8 mouse cellular contexts compared by ENCODE assay signal in the genomic region with DNA sequence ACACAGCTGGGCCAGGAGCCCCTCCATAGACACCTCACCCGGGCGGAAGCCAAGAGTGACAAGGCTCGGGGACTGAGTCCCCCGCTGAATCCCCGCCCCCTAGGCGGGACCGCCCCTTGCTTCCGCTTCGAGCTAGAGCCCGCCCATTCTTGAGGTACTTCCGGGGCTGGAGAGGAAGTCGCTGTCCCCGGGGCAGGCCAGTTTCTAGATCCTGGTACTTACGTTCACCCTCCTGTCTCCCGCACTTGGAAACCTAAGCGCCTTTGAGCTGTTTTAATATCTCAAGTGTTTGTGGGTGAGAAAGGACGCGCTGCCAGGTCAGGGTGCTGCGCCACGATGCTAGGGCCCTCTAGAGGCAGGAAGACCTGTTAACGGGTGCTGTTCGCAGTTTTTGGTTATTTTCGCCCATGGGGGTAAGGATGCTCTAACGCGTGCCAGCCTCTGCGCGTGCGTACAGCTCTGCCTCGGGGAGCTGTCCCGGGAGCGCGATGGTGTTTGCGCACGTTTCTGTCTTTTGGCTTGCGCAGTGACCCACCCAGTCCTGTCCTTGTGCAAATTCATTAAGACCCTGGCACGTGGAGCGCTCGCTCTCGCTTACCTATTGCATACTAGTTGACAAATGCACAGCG. TPM values are rescaled to one million over a fixed set of nuclear protein-coding genes. Genes with fewer than 3 reads are reported as not detected.
DNase-seq lines count a peak whose midpoint lies in the region; ATAC-seq and TF ChIP-seq lines count a peak whose summit lies in the region.

Abcc10 (minus strand) TSS at position 447 of the 629 bp plus-strand sequence.

- peak within 1 kb of the TSS; percentile 83 for H3K9ac ChIP-seq in embryonic facial prominence, embryonic 13.5 days
- H3K9ac ChIP-seq in limb, embryonic 12.5 days (replicated peaks), result peak within 1 kb of the TSS; percentile 78
- H3K9ac ChIP-seq in midbrain, embryonic 15.5 days, result peak within 1 kb of the TSS; percentile 87

- DNase-seq in 3134 (ENCODE audit: extremely low read depth, insufficient read length, low spot score), result peak; percentile 97
- DNase-seq in adrenal gland, postnatal 36 days, result peak; percentile 98
- peak; percentile 98 to 99 for DNase-seq in heart, adult 18-20 months
- peak; percentile 97 for DNase-seq in kidney, adult 2 months
- peak; percentile 93 to 96 for DNase-seq in spleen, adult 2 months (ENCODE audit: low read depth in 1 of 2, low spot score in 2 of 2)

- H3K9me3 ChIP-seq in embryonic facial prominence, embryonic 13.5 days, result no peaks in the 10 kb centered on the region
- H3K9me3 ChIP-seq in limb, embryonic 12.5 days, result no peaks in the 10 kb centered on the region
- H3K9me3 ChIP-seq in midbrain, embryonic 15.5 days, result no peaks in the 10 kb centered on the region

- TF ChIP-seq POLR2A in kidney, adult 2 months (IDR thresholded peaks at IDR 0.05; ENCODE audit: low read depth, low read length), result peak; percentile 39
- peak; percentile 71 for TF ChIP-seq POLR2A in spleen, adult 2 months (IDR thresholded peaks at IDR 0.05; ENCODE audit: low read depth, low read length)

- peaks cover 17% of the 10 kb centered on the region; the same call in 1 of the 2 replicates for H3K36me3 ChIP-seq in embryonic facial prominence, embryonic 13.5 days
- no peaks in the 10 kb centered on the region for H3K36me3 ChIP-seq in kidney, adult 2 months (ENCODE audit: control insufficient read depth, insufficient read depth, low read length)
- H3K36me3 ChIP-seq in limb, embryonic 12.5 days, result peaks cover 12% of the 10 kb centered on the region
- H3K36me3 ChIP-seq in midbrain, embryonic 15.5 days (replicated peaks), result no peaks in the 10 kb centered on the region
- H3K36me3 ChIP-seq in spleen, adult 2 months (ENCODE audit: control insufficient read depth, insufficient read depth, low read length), result no peaks in the 10 kb centered on the region

- ATAC-seq in embryonic facial prominence, embryonic 13.5 days (ENCODE audit: insufficient number of reproducible peaks, insufficient read depth, low FRiP score, low TSS enrichment, low read depth), result peak; percentile 93
- peak; percentile 96 for ATAC-seq in limb, embryonic 12.5 days (ENCODE audit: insufficient number of reproducible peaks, insufficient read depth, low FRiP score, low TSS enrichment, low read depth)
- ATAC-seq in midbrain, embryonic 15.5 days (replicated peaks), result peak; percentile 99

- TF ChIP-seq CTCF in kidney, adult 2 months (conservative IDR thresholded peaks at IDR 0.05; ENCODE audit: insufficient read depth, insufficient read length, low read depth, low read length), result peak; percentile 27; the same call in 1 of the 2 replicates
- peak; percentile 33; the same call in 1 of the 2 replicates for TF ChIP-seq CTCF in spleen, adult 2 months (IDR thresholded peaks at IDR 0.05; ENCODE audit: extremely low read depth, insufficient read depth, insufficient read length, insufficient replicate concordance)

- under 1% methylated on average over 40 of the region's 40 CpGs for WGBS in embryonic facial prominence, embryonic 13.5 days
- under 1% methylated on average over 40 of the region's 40 CpGs for WGBS in kidney, adult 2 months
- under 1% methylated on average over 39 of the region's 40 CpGs for WGBS in limb, embryonic 12.5 days
- WGBS in midbrain, embryonic 15.5 days, result under 1% methylated on average over 40 of the region's 40 CpGs
- under 1% methylated on average over 40 of the region's 40 CpGs for WGBS in spleen, adult 2 months

- H3K27ac ChIP-seq in embryonic facial prominence, embryonic 13.5 days, result peak within 1 kb of the TSS; percentile 92
- peak within 1 kb of the TSS; percentile 87 for H3K27ac ChIP-seq in kidney, adult 2 months (ENCODE audit: insufficient read depth, low read depth, low read length)
- peak within 1 kb of the TSS; percentile 93 for H3K27ac ChIP-seq in limb, embryonic 12.5 days
- H3K27ac ChIP-seq in midbrain, embryonic 15.5 days, result peak within 1 kb of the TSS; percentile 91
- peak within 1 kb of the TSS; percentile 90 for H3K27ac ChIP-seq in spleen, adult 2 months (ENCODE audit: insufficient read depth, low read length)

- H3K27me3 ChIP-seq in embryonic facial prominence, embryonic 13.5 days, result no peaks in the 10 kb centered on the region
- H3K27me3 ChIP-seq in kidney, adult 2 months (replicated peaks; ENCODE audit: control insufficient read depth, insufficient read depth, low read length), result no peaks in the 10 kb centered on the region
- no peaks in the 10 kb centered on the region for H3K27me3 ChIP-seq in limb, embryonic 12.5 days
- no peaks in the 10 kb centered on the region for H3K27me3 ChIP-seq in midbrain, embryonic 15.5 days (replicated peaks)
- H3K27me3 ChIP-seq in spleen, adult 2 months (ENCODE audit: control insufficient read depth, insufficient read depth, low read length), result no peaks in the 10 kb centered on the region

- peak within 1 kb of the TSS; percentile 73 for H3K4me3 ChIP-seq in embryonic facial prominence, embryonic 13.5 days
- H3K4me3 ChIP-seq in kidney, adult 2 months (ENCODE audit: insufficient read depth, low read depth, low read length), result peak within 1 kb of the TSS; percentile 91
- H3K4me3 ChIP-seq in limb, embryonic 12.5 days (replicated peaks), result peak within 1 kb of the TSS; percentile 71
- peak within 1 kb of the TSS; percentile 67 for H3K4me3 ChIP-seq in midbrain, embryonic 15.5 days
- H3K4me3 ChIP-seq in spleen, adult 2 months (ENCODE audit: extremely low read depth, insufficient read depth, insufficient read length), result peak within 1 kb of the TSS; percentile 81

- H3K4me1 ChIP-seq in embryonic facial prominence, embryonic 13.5 days, result peaks cover 6% of the 10 kb centered on the region
- 0 out of 2 replicates have a peak, but pooled peaks cover 4% of the 10 kb centered on the region for H3K4me1 ChIP-seq in kidney, adult 2 months (ENCODE audit: control insufficient read depth, insufficient read depth, low read length)
- no peaks in the 10 kb centered on the region for H3K4me1 ChIP-seq in limb, embryonic 12.5 days (replicated peaks)
- H3K4me1 ChIP-seq in midbrain, embryonic 15.5 days, result peaks cover 15% of the 10 kb centered on the region
- H3K4me1 ChIP-seq in spleen, adult 2 months (ENCODE audit: control insufficient read depth, insufficient read depth, insufficient read length), result no peaks in the 10 kb centered on the region

- peak within 1 kb of the TSS; percentile 81 for H3K4me2 ChIP-seq in embryonic facial prominence, embryonic 13.5 days
- peak within 1 kb of the TSS; percentile 85 for H3K4me2 ChIP-seq in limb, embryonic 12.5 days
- peak within 1 kb of the TSS; percentile 85 for H3K4me2 ChIP-seq in midbrain, embryonic 15.5 days

RNA-seq across cellular contexts. Expression of gene Abcc10, which starts in this region (rescaled TPM):
- total RNA-seq in adrenal gland, postnatal 36 days (2021), result 1 to 10 TPM; 6.8 to 7.4 TPM
- polyA plus RNA-seq in embryonic facial prominence, embryonic 13.5 days (2015; fragmentation: Nextera tagmentation; extraction: Ambion mirVana), result 6.1 and 6.3 TPM in 2 replicates
- 1 to 10 TPM; 3.6 to 4.2 TPM for total RNA-seq in heart, adult 18-20 months (2021)
- 16.8 and 27.8 TPM in 2 replicates for polyA plus RNA-seq in kidney, adult 2 months (2012; rRNA removed)
- polyA plus RNA-seq in limb, embryonic 12.5 days (2016; fragmentation: Nextera tagmentation; extraction: Ambion mirVana), result 7.7 and 8.2 TPM in 2 replicates
- polyA plus RNA-seq in midbrain, embryonic 15.5 days (2015; fragmentation: Nextera tagmentation; extraction: Ambion mirVana), result 10.7 TPM in 2 replicates
- polyA plus RNA-seq in spleen, adult 2 months (2012; rRNA removed), result 15.4 and 23.3 TPM in 2 replicates

Comparison
In these comparisons a context has a peak if more than half of its experiments do, and no peak if none do; other contexts are left out.
1. Peak in every context shown above with its lines: DNase-seq, ATAC-seq, H3K4me3 ChIP-seq and H3K27ac ChIP-seq.